Mouse (Mus musculus) lung, adult 2 months (tissue): ENCODE measurements around the gene Clic3. TPM values are rescaled to one million over a fixed set of nuclear protein-coding genes. Genes with fewer than 3 reads are reported as not detected.
A peak's percentile ranks its signal among the peaks of the same experiment; 100 is the strongest.

Experiments used
- DNase-seq: peaks from one replicate; pipeline ENCODE4 v3.0.0; 2022
- H3K4me1 ChIP-seq: fragments of 200-500 bp; 2 replicates; pipeline ENCODE4 v1.6.1; 2011; ENCODE audit warnings: low read length; ENCODE audit not compliant: control insufficient read depth, insufficient read depth
- H3K4me3 ChIP-seq: fragments of 200-500 bp; replicated peaks from 2 replicates; pipeline ENCODE3; 2011; ENCODE audit warnings: low read depth, mild to moderate bottlenecking, control low read depth, low read length; ENCODE audit errors: extremely low read depth
- CTCF ChIP-seq: fragments of 200-500 bp; IDR thresholded peaks from 2 replicates; pipeline ENCODE4 v1.5.1; 2011; ENCODE audit warnings: mild to moderate bottlenecking, low read length, control low read depth; ENCODE audit not compliant: insufficient read depth
- POLR2A ChIP-seq: fragments of 200-500 bp; IDR thresholded peaks from 2 replicates; pipeline ENCODE4 v1.6.1; 2011; ENCODE audit warnings: low read depth, mild to moderate bottlenecking, control low read depth, low read length, borderline replicate concordance; ENCODE audit errors: extremely low read depth
- WGBS: fragments of 180-500 bp; shearing (Covaris S2); methylation state at CpG from one replicate; pipeline ENCODE4 v1.1.7; 2018; 5-methylcytosine and 5-hydroxymethylcytosine counted together
- polyA plus RNA-seq: library from polyadenylated mRNA; depleted of rRNA; stranded (reverse); fragments of >200 nt; gene quantifications from 2 replicates; pipeline ENCODE4 v1.2.3, GENCODE M21; 2012

Clic3 gene
- polyA plus RNA-seq, 1 experiment, result 1,847 TPM

DNA sequence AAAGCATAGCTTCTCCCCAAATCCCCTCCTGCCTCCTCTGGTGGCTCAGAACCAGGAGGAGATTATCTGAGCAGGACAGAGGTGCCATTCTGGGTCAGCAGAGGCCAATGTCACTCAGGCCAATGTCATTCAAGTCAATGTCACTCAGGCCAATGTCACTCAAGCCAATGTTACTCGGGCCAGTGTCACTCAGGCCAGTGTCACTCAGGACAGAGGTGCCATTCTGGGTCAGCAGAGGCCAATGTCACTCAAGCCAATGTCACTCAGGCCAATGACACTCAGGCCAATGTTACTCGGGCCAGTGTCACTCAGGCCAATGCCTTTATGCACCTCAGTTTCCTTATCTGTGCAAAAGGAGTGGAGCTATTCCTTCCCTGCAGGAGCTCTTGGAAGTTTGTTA, 15.9 kb downstream of the Clic3 start:
- Histone ChIP-seq H3K4me1 (no peaks in the 10 kb centered on the region), H3K4me3 (no peak overlapping the region)
- DNase-seq, result no peak
- 69% methylated on average over 2 of the region's 2 CpGs for WGBS
- TF ChIP-seq CTCF, result no peak
- TF ChIP-seq POLR2A, result no peak

DNA sequence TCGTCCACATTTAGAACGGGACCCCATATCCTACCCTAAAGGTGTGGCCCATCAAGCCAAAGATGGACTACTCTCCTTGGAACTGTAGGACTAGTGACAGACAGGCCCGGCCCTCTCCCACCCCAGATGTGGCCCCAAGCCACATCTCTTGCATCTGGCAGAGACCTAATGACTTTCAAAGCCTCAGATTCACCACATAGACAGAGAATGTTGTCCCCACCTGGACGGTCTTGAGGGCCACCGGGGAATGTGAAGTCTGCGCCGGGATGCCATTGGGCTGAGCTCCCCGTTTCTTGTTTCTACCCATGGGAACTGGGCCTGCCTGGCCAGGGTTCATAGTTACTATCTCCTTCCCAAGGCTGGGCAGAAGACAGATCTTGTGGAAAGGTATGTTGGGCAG, 20.9 kb downstream of the Clic3 start:
- TF ChIP-seq POLR2A (no peak), CTCF (no peak)
- DNase-seq, result no peak
- Histone ChIP-seq H3K4me3 (no peak overlapping the region), H3K4me1 (no peaks in the 10 kb centered on the region)
- WGBS, result 80% methylated on average over 8 of the region's 8 CpGs

DNA sequence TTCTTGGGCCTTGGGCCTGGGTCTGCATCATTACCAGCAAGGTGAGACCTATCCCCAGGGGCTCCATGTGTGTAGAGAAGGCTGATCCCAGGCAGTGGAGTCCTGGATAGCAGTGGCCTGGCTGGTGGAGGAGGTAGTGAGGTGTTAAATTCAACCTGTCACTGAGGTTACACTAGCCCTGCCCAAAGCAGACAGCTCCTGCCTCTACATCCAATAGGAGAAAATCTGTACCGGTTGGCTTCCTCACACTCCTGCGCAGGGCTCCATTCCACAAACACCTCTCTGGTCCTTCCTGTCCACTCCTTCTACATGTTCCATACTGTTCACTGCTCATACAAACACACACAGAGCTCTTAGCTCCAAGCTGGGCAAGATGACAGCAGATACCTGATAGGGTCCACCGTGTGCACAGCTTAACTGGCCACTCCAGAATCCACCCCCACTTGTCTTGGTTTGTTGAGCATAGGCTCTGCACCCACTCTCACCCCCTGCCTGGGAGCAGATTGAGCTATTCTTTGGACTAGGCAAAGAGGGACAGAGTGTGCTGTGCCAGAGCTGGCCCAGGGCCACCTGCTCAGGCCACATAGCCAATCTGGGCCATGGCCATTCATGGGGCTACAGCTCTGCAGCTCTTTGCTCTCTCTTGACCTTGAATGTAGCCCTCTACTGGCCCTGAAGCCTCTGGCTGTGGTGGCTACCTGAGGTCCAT, 21.5 kb downstream of the Clic3 start:
- no peak for DNase-seq
- H3K4me3 ChIP-seq, result no peak overlapping the region
- TF ChIP-seq CTCF (no peak), POLR2A (no peak)
- H3K4me1 ChIP-seq, result no peaks in the 10 kb centered on the region
- WGBS, result 77% methylated on average over 3 of the region's 3 CpGs

DNA sequence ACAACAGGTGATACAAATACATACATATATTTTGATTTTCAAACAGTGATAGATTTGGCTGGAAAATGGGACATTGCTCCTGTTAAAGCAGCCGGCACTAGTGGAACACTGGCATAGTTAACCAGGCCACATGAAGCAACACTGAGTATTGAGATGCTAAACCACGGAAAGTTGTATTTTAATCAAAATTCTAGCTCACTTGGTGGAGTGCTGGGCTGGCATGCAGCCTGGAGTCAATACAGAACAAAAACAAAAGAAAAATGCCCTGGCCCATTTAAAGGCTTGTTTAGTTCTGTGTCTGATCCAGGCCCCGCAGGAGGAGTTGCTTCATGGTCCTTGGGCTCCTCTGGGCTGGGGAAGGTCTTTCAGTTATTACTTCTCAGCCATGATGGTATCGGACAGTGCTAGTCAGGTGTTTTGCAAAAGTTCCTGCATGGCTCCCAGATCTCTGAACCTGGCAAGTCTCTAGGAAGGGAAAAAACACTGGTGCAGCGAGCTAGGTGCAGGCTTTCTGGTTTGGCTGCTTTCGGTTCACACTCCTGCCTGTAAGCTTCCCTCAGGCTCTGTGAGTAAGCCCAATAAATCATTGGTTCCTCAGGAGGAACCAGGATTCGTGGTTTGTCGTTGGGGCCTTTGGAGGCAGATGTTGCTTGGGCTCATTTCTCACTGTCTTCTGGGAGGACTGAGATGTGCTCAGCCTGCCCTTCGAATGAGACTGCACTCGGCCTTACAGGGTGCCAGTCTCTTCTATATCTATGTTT, 23.1 kb downstream of the Clic3 start:
- TF ChIP-seq CTCF (no peak), POLR2A (no peak)
- H3K4me1 ChIP-seq, result no peaks in the 10 kb centered on the region
- no peak for DNase-seq
- no peak overlapping the region for H3K4me3 ChIP-seq
- WGBS, result 66% methylated on average over 10 of the region's 10 CpGs

- Histone ChIP-seq H3K4me1 (no peaks in the 10 kb centered on the region), H3K4me3 (no peak overlapping the region)
- TF ChIP-seq POLR2A, result no peak
- no peak for TF ChIP-seq CTCF
- WGBS, result 98% methylated on average over 1 of the region's 1 CpGs
- no peak for DNase-seq
Measured at GRCm38 (mm10) chr2:25480541-25480940, 23.9 kb downstream of the Clic3 start.

GRCm38 (mm10) chr2:25482969-25483368, 26.3 kb downstream of the Clic3 start:
- no peaks in the 10 kb centered on the region for H3K4me1 ChIP-seq
- H3K4me3 ChIP-seq, result no peak overlapping the region
- 25% methylated on average over 7 of the region's 7 CpGs for WGBS
- no peak for DNase-seq
- TF ChIP-seq CTCF (peak; percentile 60), POLR2A (no peak)

- WGBS, result 63% methylated on average over 11 of the region's 11 CpGs
- no peak for DNase-seq
- Histone ChIP-seq H3K4me1 (no peaks in the 10 kb centered on the region), H3K4me3 (no peak overlapping the region)
- no peak for TF ChIP-seq CTCF
- no peak for TF ChIP-seq POLR2A
Measured at GRCm38 (mm10) chr2:25484901-25485647, 28.4 kb downstream of the Clic3 start.

GRCm38 (mm10) chr2:25487965-25488670, 31.5 kb downstream of the Clic3 start:
- 72% methylated on average over 6 of the region's 6 CpGs for WGBS
- no peaks in the 10 kb centered on the region for H3K4me1 ChIP-seq
- TF ChIP-seq CTCF, result no peak
- TF ChIP-seq POLR2A, result no peak
- DNase-seq, result no peak
- H3K4me3 ChIP-seq, result no peak overlapping the region

GRCm38 (mm10) chr2:25488671-25489068, 32.0 kb downstream of the Clic3 start:
- H3K4me3 ChIP-seq, result no peak overlapping the region
- no peak for TF ChIP-seq CTCF
- TF ChIP-seq POLR2A, result no peak
- no peak for DNase-seq
- 71% methylated on average over 7 of the region's 7 CpGs for WGBS
- H3K4me1 ChIP-seq, result no peaks in the 10 kb centered on the region

- no peak for DNase-seq
- WGBS, result 77% methylated on average over 5 of the region's 5 CpGs
- H3K4me1 ChIP-seq, result no peaks in the 10 kb centered on the region
- TF ChIP-seq CTCF, result no peak
- no peak for TF ChIP-seq POLR2A
- no peak overlapping the region for H3K4me3 ChIP-seq
Measured at GRCm38 (mm10) chr2:25492988-25493387, 36.4 kb downstream of the Clic3 start.
